Mouse (Mus musculus) midbrain, postnatal 0 days (tissue): ENCODE measurements at regions not wholly inside any gene's neighbourhood (a gene's known extent, or its start where the extent isn't known, plus 50 kb on each side); places are given as distances from the start of the nearest gene placed in this dataset.
"Not testable (repeated sequence)": the region's sequence is repeated elsewhere in the genome, so short reads cannot be mapped to it uniquely, and the experiment has no call there.

ENCODE experiments used
- ATAC-seq: fragments of 200-750 bp; cut with Nextera tagmentation; 2 replicates; pipeline ENCODE4 v1.8.0; 2017; ENCODE audit warnings: moderate number of reproducible peaks, mild to moderate bottlenecking, moderate TSS enrichment, moderate library complexity; ENCODE audit not compliant: low FRiP score
- DNase-seq: peaks from one replicate; pipeline ENCODE4 v3.0.0-alpha.2; 2015; ENCODE audit warnings: low spot score
- H3K27ac ChIP-seq: fragments of 300-500 bp; sonication (generic); 2 replicates; pipeline ENCODE4 v1.5.1; 2014; ENCODE audit warnings: low read depth, mild to moderate bottlenecking, low read length, mixed read lengths
- H3K27me3 ChIP-seq: fragments of 300-500 bp; sonication (generic); 2 replicates; pipeline ENCODE4 v1.6.1; 2014; ENCODE audit warnings: low read length, control low read depth, mixed read lengths; ENCODE audit not compliant: insufficient read depth
- H3K36me3 ChIP-seq: fragments of 300-500 bp; sonication (generic); 2 replicates; pipeline ENCODE4 v1.6.1; 2014; ENCODE audit warnings: low read length, control low read depth, mixed read lengths; ENCODE audit not compliant: insufficient read depth
- H3K4me1 ChIP-seq: fragments of 300-500 bp; sonication (generic); 2 replicates; pipeline ENCODE4 v1.6.1; 2014; ENCODE audit warnings: mild to moderate bottlenecking, control low read depth, antibody characterized with exemption, low read length, mixed read lengths; ENCODE audit not compliant: insufficient read depth
- H3K4me2 ChIP-seq: fragments of 300-500 bp; sonication (generic); 2 replicates; pipeline ENCODE4 v1.6.1; 2014; ENCODE audit warnings: low read depth, mild to moderate bottlenecking, low read length, mixed read lengths; ENCODE audit not compliant: poor library complexity, severe bottlenecking
- H3K4me3 ChIP-seq: fragments of 300-500 bp; sonication (generic); 2 replicates; pipeline ENCODE4 v1.5.1; 2014; ENCODE audit warnings: low read depth, mild to moderate bottlenecking, low read length, moderate library complexity
- H3K9ac ChIP-seq: fragments of 300-500 bp; sonication (generic); replicated peaks from 2 replicates; pipeline ENCODE4 v1.6.1; 2014; ENCODE audit warnings: mild to moderate bottlenecking, low read length, moderate library complexity, mixed read lengths; ENCODE audit not compliant: poor library complexity, severe bottlenecking
- H3K9me3 ChIP-seq: fragments of 300-500 bp; sonication (generic); 2 replicates; pipeline ENCODE4 v1.6.1; 2016; ENCODE audit warnings: low read length, control low read depth
- CTCF ChIP-seq: IDR thresholded peaks from 2 replicates; pipeline ENCODE4 v1.5.1; 2016; ENCODE audit warnings: antibody characterized with exemption, mild to moderate bottlenecking
- WGBS: fragments of 180-500 bp; shearing (Covaris S2); extraction: QIAGEN DNeasy Blood & Tissue Kit; methylation state at CpG from one replicate; pipeline ENCODE4 v1.1.7; 2014; 5-methylcytosine and 5-hydroxymethylcytosine counted together

DNA sequence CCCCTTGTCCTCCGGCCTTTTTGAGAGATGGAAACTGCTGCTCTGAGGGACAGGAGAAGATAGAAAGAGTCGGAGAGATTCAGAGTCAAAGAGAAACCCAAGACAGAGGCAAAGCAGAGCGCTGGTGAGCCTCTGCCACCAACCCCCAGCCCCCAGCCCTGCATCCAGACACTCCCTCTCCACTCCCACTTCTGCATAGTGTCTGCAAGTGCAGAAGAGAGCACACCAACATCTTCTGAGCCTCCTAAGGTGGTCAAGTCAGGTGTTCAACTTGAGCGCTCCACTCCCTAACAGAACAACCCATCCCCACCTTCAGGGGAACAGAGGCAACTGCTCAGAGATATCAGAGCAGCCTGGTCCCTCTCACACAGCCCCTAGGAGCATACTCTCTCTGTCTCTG, 106.8 kb upstream of the Syt13 start:
- no peaks in the 10 kb centered on the region for H3K27me3 ChIP-seq
- no peak for TF ChIP-seq CTCF
- no peaks in the 10 kb centered on the region for H3K36me3 ChIP-seq
- H3K9ac ChIP-seq = no peak overlapping the region
- no peaks in the 10 kb centered on the region for H3K9me3 ChIP-seq
- H3K4me3 ChIP-seq = no peak overlapping the region
- ATAC-seq = no peak
- 83% methylated on average over 4 of the region's 4 CpGs for WGBS
- no peak for DNase-seq
- peaks cover 28% of the 10 kb centered on the region for H3K4me1 ChIP-seq
- H3K4me2 ChIP-seq = no peak overlapping the region
- no peak overlapping the region; the same call in 1 of the 2 replicates for H3K27ac ChIP-seq

DNA sequence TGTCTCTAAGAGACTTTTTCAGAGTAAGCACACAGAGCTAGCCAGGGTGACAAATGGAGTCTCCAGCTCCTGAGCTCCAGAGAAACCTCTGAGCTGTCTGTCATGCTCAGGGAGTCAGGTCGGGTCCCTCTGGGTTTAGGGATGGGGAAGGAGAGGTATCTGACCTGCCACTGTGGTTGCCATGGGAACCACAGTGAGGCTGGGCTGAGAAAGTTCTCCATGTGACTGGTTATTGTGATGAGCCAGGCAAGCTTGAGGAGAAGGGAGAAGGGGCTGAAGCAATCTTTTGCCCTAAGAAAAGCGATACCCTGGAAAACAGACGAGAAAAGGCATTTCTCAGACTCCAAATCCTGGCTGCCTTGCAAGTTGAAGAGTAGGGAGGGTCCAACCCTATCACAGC, 105.7 kb upstream of the Syt13 start:
- no peak for TF ChIP-seq CTCF
- no peaks in the 10 kb centered on the region for H3K36me3 ChIP-seq
- H3K4me1 ChIP-seq = peaks cover 32% of the 10 kb centered on the region

GRCm38 (mm10) chr2:92809681-92810323, 105.1 kb upstream of the Syt13 start:
- no peaks in the 10 kb centered on the region for H3K9me3 ChIP-seq
- DNase-seq = no peak
- H3K27ac ChIP-seq = no peak overlapping the region; the same call in 1 of the 2 replicates
- WGBS = 70% methylated on average over 4 of the region's 4 CpGs
- no peaks in the 10 kb centered on the region for H3K27me3 ChIP-seq
- H3K4me2 ChIP-seq = no peak overlapping the region
- peaks cover 32% of the 10 kb centered on the region for H3K4me1 ChIP-seq
- no peaks in the 10 kb centered on the region for H3K36me3 ChIP-seq
- no peak for TF ChIP-seq CTCF
- no peak overlapping the region for H3K4me3 ChIP-seq
- ATAC-seq = no peak
- no peak overlapping the region for H3K9ac ChIP-seq

More for the DNA sequence above, 105.7 kb upstream of the Syt13 start:
- Histone ChIP-seq H3K4me3 (no peak overlapping the region), H3K4me2 (no peak overlapping the region), H3K27me3 (no peaks in the 10 kb centered on the region), H3K9me3 (no peaks in the 10 kb centered on the region), H3K27ac (no peak overlapping the region; the same call in 1 of the 2 replicates), H3K9ac (no peak overlapping the region)
- WGBS = 3% methylated on average over 3 of the region's 3 CpGs
- no peak for ATAC-seq
- peak; percentile 44 for DNase-seq

DNA sequence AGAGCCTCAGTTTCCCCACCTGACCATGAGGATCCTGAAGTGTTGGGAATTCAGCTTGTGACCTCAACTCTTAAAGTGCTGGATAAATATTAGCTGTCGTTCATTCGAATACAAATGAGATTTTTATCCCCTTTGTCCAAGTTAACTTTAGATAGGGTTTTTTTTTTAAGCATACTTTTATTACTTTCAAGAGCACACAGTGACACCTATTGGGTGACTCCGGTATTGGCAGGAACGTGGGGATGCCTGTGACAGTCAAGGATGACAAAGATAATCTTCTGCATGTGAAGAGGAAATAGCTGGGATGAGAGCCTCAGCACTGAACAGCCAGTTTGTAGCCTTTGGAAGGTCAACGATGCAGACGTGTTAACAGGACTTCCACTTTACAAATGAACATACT, 103.9 kb upstream of the Syt13 start:
- TF ChIP-seq CTCF = peak; percentile 84
- not testable (repeated sequence) for H3K27ac ChIP-seq, H3K9me3 ChIP-seq, H3K27me3 ChIP-seq, H3K4me2 ChIP-seq, H3K36me3 ChIP-seq, H3K9ac ChIP-seq, ATAC-seq, H3K4me3 ChIP-seq
- H3K4me1 ChIP-seq = peaks cover 30% of the 10 kb centered on the region
- peak; percentile 83 for DNase-seq
- WGBS = 11% methylated on average over 6 of the region's 6 CpGs

DNA sequence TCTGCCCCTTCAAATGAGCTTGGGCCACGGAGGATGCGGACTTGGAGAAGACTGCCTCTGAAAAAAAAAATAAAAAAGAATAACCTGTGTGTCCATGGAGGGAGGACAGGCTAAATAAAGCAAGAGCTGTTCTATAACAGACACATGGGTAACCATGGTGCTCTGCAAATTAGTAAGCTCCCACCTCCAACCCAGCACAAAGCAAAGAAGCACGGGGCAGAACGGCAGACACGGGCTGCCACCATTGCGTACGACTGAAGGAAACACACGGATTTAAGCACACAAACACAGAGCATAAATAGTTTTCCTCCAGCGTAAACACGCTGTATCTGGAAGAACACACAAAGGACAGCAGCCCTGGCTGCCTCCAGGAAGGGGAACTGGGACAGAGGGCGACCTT, 101.9 kb upstream of the Syt13 start:
- TF ChIP-seq CTCF = no peak
- Histone ChIP-seq H3K27ac (peak overlapping the region; percentile 43; the same call in 1 of the 2 replicates), H3K36me3 (no peaks in the 10 kb centered on the region), H3K4me1 (peaks cover 19% of the 10 kb centered on the region), H3K9me3 (no peaks in the 10 kb centered on the region), H3K9ac (no peak overlapping the region; the same call in 1 of the 2 replicates), H3K4me3 (no peak overlapping the region), H3K27me3 (no peaks in the 10 kb centered on the region), H3K4me2 (no peak overlapping the region)
- ATAC-seq (no peak), DNase-seq (no peak)
- WGBS = 52% methylated on average over 11 of the region's 11 CpGs

- Histone ChIP-seq H3K4me1 (no peaks in the 10 kb centered on the region), H3K4me2 (no peak overlapping the region), H3K27me3 (no peaks in the 10 kb centered on the region), H3K36me3 (no peaks in the 10 kb centered on the region), H3K27ac (no peak overlapping the region), H3K4me3 (no peak overlapping the region), H3K9ac (no peak overlapping the region), H3K9me3 (no peaks in the 10 kb centered on the region)
- 83% methylated on average over 6 of the region's 6 CpGs for WGBS
- no peak for TF ChIP-seq CTCF
- DNase-seq (no peak), ATAC-seq (no peak)
These were observed 95.3 kb upstream of the Syt13 start for GRCm38 (mm10) chr2:92819586-92819985.
